Mouse (Mus musculus) ovary, postnatal 14 days (tissue): ENCODE measurements at regions not wholly inside any gene's neighbourhood (a gene's known extent, or its start where the extent isn't known, plus 50 kb on each side); places are given as distances from the start of the nearest gene placed in this dataset.

ENCODE experiments used
- DNase-seq: peaks from one replicate; pipeline ENCODE4 v3.0.0; 2022; ENCODE audit warnings: low spot score

GRCm38 (mm10) chr2:80973217-80973616 is 356.2 kb downstream of the Nup35 start:
- no peak for DNase-seq

- no peak for DNase-seq
Measured at GRCm38 (mm10) chr2:80998296-80998695, 381.3 kb downstream of the Nup35 start.

- no peak for DNase-seq
Measured at GRCm38 (mm10) chr2:81007071-81007470, 390.0 kb downstream of the Nup35 start.

GRCm38 (mm10) chr2:81023620-81024019 is 406.6 kb downstream of the Nup35 start:
- DNase-seq, result no peak
